Mouse (Mus musculus) erythroblast, embryonic 14.5 days (primary cell): ENCODE results near the gene Gm15557. TPM values are rescaled to one million over a fixed set of nuclear protein-coding genes. Genes with fewer than 3 reads are reported as not detected.
A peak's percentile ranks its signal among the peaks of the same experiment; 100 is the strongest.

Experiments used
- H3K27me3 ChIP-seq: 2 replicates; pipeline ENCODE4 v1.6.1; 2012; ENCODE audit warnings: inconsistent platforms; ENCODE audit not compliant: control insufficient read depth
- H3K36me3 ChIP-seq: 2 replicates; pipeline ENCODE4 v1.6.1; 2012; ENCODE audit warnings: mild to moderate bottlenecking, inconsistent platforms; ENCODE audit not compliant: control insufficient read depth
- H3K4me1 ChIP-seq: 2 replicates; pipeline ENCODE4 v1.6.1; 2012; ENCODE audit warnings: inconsistent platforms; ENCODE audit not compliant: control insufficient read depth
- H3K4me3 ChIP-seq: replicated peaks from 2 replicates; pipeline ENCODE3; 2012; ENCODE audit warnings: moderate library complexity, mild to moderate bottlenecking, inconsistent platforms
- H3K9me3 ChIP-seq: 2 replicates; pipeline ENCODE4 v1.6.1; 2012; ENCODE audit warnings: low read length, inconsistent platforms, mixed read lengths; ENCODE audit not compliant: control insufficient read depth
- GATA1 ChIP-seq: IDR thresholded peaks from 2 replicates; pipeline ENCODE4 v1.6.1; 2012; ENCODE audit warnings: low read length, inconsistent platforms, mixed read lengths
- TAL1 ChIP-seq: IDR thresholded peaks from 3 replicates; pipeline ENCODE4 v1.6.1; 2012; ENCODE audit warnings: low read length, inconsistent platforms, mixed read lengths
- polyA plus RNA-seq: library from polyadenylated mRNA; stranded (reverse); fragments of >175 nt; gene quantifications from 2 replicates; pipeline ENCODE4 v1.2.3, GENCODE M21; 2012

Gene Gm15557
- polyA plus RNA-seq, 1 experiment, result not detected

GRCm38 (mm10) chr2:155929531-155930442 lies 10.7 kb upstream of the Gm15557 start, which contains the start of gene Uqcc1:
Uqcc1 (minus strand) TSS chr2:155930310.
- peaks cover 2% of the 10 kb centered on the region for H3K36me3 ChIP-seq

GRCm38 (mm10) chr2:155939897-155940529 lies 515 bp upstream of the Gm15557 start:
- TF ChIP-seq GATA1, result no peak
- TF ChIP-seq TAL1, result no peak
- Histone ChIP-seq H3K4me3 (no peak overlapping the region), H3K36me3 (no peaks in the 10 kb centered on the region), H3K9me3 (no peaks in the 10 kb centered on the region), H3K27me3 (peaks cover 3% of the 10 kb centered on the region; the same call in 1 of the 2 replicates), H3K4me1 (0 out of 2 replicates have a peak, but pooled peaks cover 2% of the 10 kb centered on the region)

More at GRCm38 (mm10) chr2:155929531-155930442, 10.7 kb upstream of the Gm15557 start, which contains the start of gene Uqcc1:
- H3K4me1 ChIP-seq, result peaks cover 35% of the 10 kb centered on the region
- no peak for TF ChIP-seq GATA1
- TF ChIP-seq TAL1, result no peak
- H3K4me3 ChIP-seq, result peak within 1 kb of the TSS; percentile 90
- H3K9me3 ChIP-seq, result no peaks in the 10 kb centered on the region
- no peaks in the 10 kb centered on the region for H3K27me3 ChIP-seq

- peaks cover 3% of the 10 kb centered on the region; the same call in 1 of the 2 replicates for H3K27me3 ChIP-seq
- H3K4me1 ChIP-seq, result peaks cover 13% of the 10 kb centered on the region
- no peaks in the 10 kb centered on the region for H3K9me3 ChIP-seq
Observed at GRCm38 (mm10) chr2:155941697-155942442, 1.3 kb downstream of the Gm15557 start.

GRCm38 (mm10) chr2:155943463-155943862 lies 2.9 kb downstream of the Gm15557 start:
- Histone ChIP-seq H3K27me3 (peaks cover 3% of the 10 kb centered on the region; the same call in 1 of the 2 replicates), H3K9me3 (no peaks in the 10 kb centered on the region), H3K4me1 (peaks cover 29% of the 10 kb centered on the region), H3K4me3 (no peak overlapping the region), H3K36me3 (no peaks in the 10 kb centered on the region)
- TF ChIP-seq TAL1 (no peak), GATA1 (no peak)

More at GRCm38 (mm10) chr2:155941697-155942442, 1.3 kb downstream of the Gm15557 start:
- H3K4me3 ChIP-seq, result no peak overlapping the region
- no peaks in the 10 kb centered on the region for H3K36me3 ChIP-seq
- no peak for TF ChIP-seq TAL1
- no peak for TF ChIP-seq GATA1

- TF ChIP-seq TAL1 (no peak), GATA1 (no peak)
- H3K9me3 ChIP-seq, result no peaks in the 10 kb centered on the region
- no peak overlapping the region for H3K4me3 ChIP-seq
- no peaks in the 10 kb centered on the region for H3K36me3 ChIP-seq
- peaks cover 3% of the 10 kb centered on the region; the same call in 1 of the 2 replicates for H3K27me3 ChIP-seq
- peaks cover 36% of the 10 kb centered on the region for H3K4me1 ChIP-seq
Observed at GRCm38 (mm10) chr2:155944685-155945084, 4.2 kb downstream of the Gm15557 start.

GRCm38 (mm10) chr2:155945124-155945523 lies 4.6 kb downstream of the Gm15557 start, which contains the start of gene Gdf5:
Gdf5 (minus strand) TSS chr2:155945367.
- TF ChIP-seq GATA1 (no peak), TAL1 (no peak)
- Histone ChIP-seq H3K9me3 (no peaks in the 10 kb centered on the region), H3K27me3 (peaks cover 3% of the 10 kb centered on the region; the same call in 1 of the 2 replicates), H3K4me1 (peaks cover 38% of the 10 kb centered on the region), H3K4me3 (no peak within 1 kb of the TSS), H3K36me3 (no peaks in the 10 kb centered on the region)

- Histone ChIP-seq H3K36me3 (no peaks in the 10 kb centered on the region), H3K4me1 (peaks cover 39% of the 10 kb centered on the region), H3K4me3 (no peak overlapping the region), H3K9me3 (no peaks in the 10 kb centered on the region), H3K27me3 (peaks cover 3% of the 10 kb centered on the region; the same call in 1 of the 2 replicates)
- TF ChIP-seq TAL1, result no peak
- no peak for TF ChIP-seq GATA1
Observed at GRCm38 (mm10) chr2:155945580-155945979, 5.1 kb downstream of the Gm15557 start.

GRCm38 (mm10) chr2:155946069-155946468 lies 5.5 kb downstream of the Gm15557 start:
- TF ChIP-seq TAL1 (no peak), GATA1 (no peak)
- peaks cover 3% of the 10 kb centered on the region; the same call in 1 of the 2 replicates for H3K27me3 ChIP-seq
- H3K4me3 ChIP-seq, result no peak overlapping the region
- peaks cover 39% of the 10 kb centered on the region for H3K4me1 ChIP-seq
- H3K9me3 ChIP-seq, result no peaks in the 10 kb centered on the region
- H3K36me3 ChIP-seq, result no peaks in the 10 kb centered on the region
